Mouse (Mus musculus) CH12.LX (cell line): Measurements from ENCODE around the gene Pik3ca. TPM values are rescaled to one million over a fixed set of nuclear protein-coding genes. Genes with fewer than 3 reads are reported as not detected.
A peak's percentile ranks its signal among the peaks of the same experiment; 100 is the strongest.

Experiments
- DNase-seq: peaks from one replicate; pipeline ENCODE4 v3.0.0-alpha.2; 2013; ENCODE audit errors: extremely low read depth
- H3K27ac ChIP-seq: 2 replicates; pipeline ENCODE4 v1.5.1; 2012; ENCODE audit warnings: low read depth, mild to moderate bottlenecking, control low read depth, moderate library complexity; ENCODE audit not compliant: insufficient read depth
- H3K27me3 ChIP-seq: replicated peaks from 2 replicates; pipeline ENCODE3; 2012; ENCODE audit warnings: inconsistent platforms
- H3K36me3 ChIP-seq, 2 experiments: replicated peaks in 1 of 2; 2 replicates each; pipeline versions ENCODE3 to v1.6.1; 2012; ENCODE audit warnings: inconsistent platforms in 1 of 2, low read length in 1 of 2, mild to moderate bottlenecking in 1 of 2, mixed read lengths in 1 of 2, moderate library complexity in 1 of 2; ENCODE audit not compliant: control insufficient read depth in 1 of 2, insufficient read depth in 1 of 2
- H3K4me1 ChIP-seq, 2 experiments: 2 replicates each; pipeline ENCODE4 v1.6.1; 2012; ENCODE audit warnings: inconsistent platforms in 1 of 2, moderate library complexity in 1 of 2; ENCODE audit not compliant: insufficient read depth in 2 of 2, control insufficient read depth in 1 of 2
- H3K4me2 ChIP-seq: 2 replicates; pipeline ENCODE4 v1.6.1; 2012; ENCODE audit warnings: low read depth, mild to moderate bottlenecking, control low read depth; ENCODE audit not compliant: poor library complexity, insufficient read depth, severe bottlenecking
- H3K4me3 ChIP-seq, 3 experiments: fragments of 150-350 bp in 1 of 3; sonication (generic) in 1 of 3; replicated peaks in 1 of 3; 2 replicates each; pipeline versions ENCODE3 to v1.5.1; 2011 to 2012; ENCODE audit warnings: low read depth in 2 of 3, low read length in 2 of 3, mild to moderate bottlenecking in 2 of 3, moderate library complexity in 2 of 3, control low read depth in 1 of 3, improper control_type of control experiment in 1 of 3, inconsistent platforms in 1 of 3, mixed read lengths in 1 of 3; ENCODE audit not compliant: poor library complexity in 1 of 3
- H3K79me2 ChIP-seq: replicated peaks from 2 replicates; pipeline ENCODE4 v1.6.1; 2012; ENCODE audit warnings: mild to moderate bottlenecking, moderate library complexity; ENCODE audit not compliant: control insufficient read depth, poor library complexity, insufficient read depth, severe bottlenecking; ENCODE audit errors: extremely low read depth
- H3K9ac ChIP-seq: 2 replicates; pipeline ENCODE4 v1.6.1; 2012; ENCODE audit warnings: low read depth, mild to moderate bottlenecking, control low read depth, moderate library complexity; ENCODE audit not compliant: insufficient read depth
- H3K9me3 ChIP-seq: replicated peaks from 2 replicates; pipeline ENCODE3; 2012; ENCODE audit warnings: low read length, inconsistent platforms, mixed read lengths
- BHLHE40 ChIP-seq: IDR thresholded peaks from 2 replicates; pipeline ENCODE4 v1.6.1; 2011; ENCODE audit warnings: mild to moderate bottlenecking, low read depth, low read length, improper control_type of control experiment
- CHD1 ChIP-seq: IDR thresholded peaks from 2 replicates; pipeline ENCODE4 v1.6.1; 2012; ENCODE audit warnings: low read depth, low read length, improper control_type of control experiment, inconsistent platforms
- CHD2 ChIP-seq: IDR thresholded peaks from 2 replicates; pipeline ENCODE4 v1.6.1; 2011; ENCODE audit warnings: low read length, improper control_type of control experiment
- CTCF ChIP-seq, 2 experiments: IDR thresholded peaks in 1 of 2; conservative IDR thresholded peaks in 1 of 2; 2 replicates each; pipeline ENCODE4 v1.5.1; 2011 to 2012; ENCODE audit warnings: low read depth in 2 of 2, low read length in 2 of 2, improper control_type of control experiment in 1 of 2, inconsistent platforms in 1 of 2, mild to moderate bottlenecking in 1 of 2, moderate library complexity in 1 of 2
- E2F4 ChIP-seq: IDR thresholded peaks from 2 replicates; pipeline ENCODE4 v1.6.1; 2011; ENCODE audit warnings: low read depth, low read length, improper control_type of control experiment; ENCODE audit not compliant: insufficient replicate concordance
- ELF1 ChIP-seq: IDR thresholded peaks from 2 replicates; pipeline ENCODE4 v1.6.1; 2014; ENCODE audit warnings: low read depth, mild to moderate bottlenecking, inconsistent platforms, low read length, improper control_type of control experiment
- EP300 ChIP-seq: IDR thresholded peaks from 2 replicates; pipeline ENCODE4 v1.6.1; 2011; ENCODE audit warnings: low read length, improper control_type of control experiment
- ETS1 ChIP-seq: conservative IDR thresholded peaks from 2 replicates; pipeline ENCODE4 v1.6.1; 2012; ENCODE audit warnings: low read depth, mild to moderate bottlenecking, inconsistent platforms, low read length, improper control_type of control experiment, moderate library complexity
- GABPA ChIP-seq: IDR thresholded peaks from 2 replicates; pipeline ENCODE4 v1.6.1; 2012; ENCODE audit warnings: low read depth, low read length, improper control_type of control experiment, inconsistent platforms; ENCODE audit not compliant: insufficient replicate concordance
- HCFC1 ChIP-seq: IDR thresholded peaks from 2 replicates; pipeline ENCODE4 v1.6.1; 2012; ENCODE audit warnings: low read depth, mild to moderate bottlenecking, inconsistent platforms, low read length, improper control_type of control experiment
- IRF4 ChIP-seq: IDR thresholded peaks from 2 replicates; pipeline ENCODE4 v1.6.1; 2014; ENCODE audit warnings: low read depth, mild to moderate bottlenecking, inconsistent platforms, low read length, improper control_type of control experiment
- JUN ChIP-seq: IDR thresholded peaks from 2 replicates; pipeline ENCODE4 v1.6.1; 2011; ENCODE audit warnings: low read depth, mild to moderate bottlenecking, low read length, improper control_type of control experiment, moderate library complexity; ENCODE audit not compliant: insufficient read depth
- JUND ChIP-seq: conservative IDR thresholded peaks from 2 replicates; pipeline ENCODE4 v1.6.1; 2011; ENCODE audit warnings: low read depth, low read length, improper control_type of control experiment
- KAT2A ChIP-seq: IDR thresholded peaks from 2 replicates; pipeline ENCODE4 v1.6.1; 2012; ENCODE audit warnings: low read length, improper control_type of control experiment, inconsistent platforms; ENCODE audit not compliant: insufficient replicate concordance
- MAFK ChIP-seq: IDR thresholded peaks from 2 replicates; pipeline ENCODE4 v1.6.1; 2011; ENCODE audit warnings: low read length, improper control_type of control experiment; ENCODE audit not compliant: insufficient replicate concordance
- MAX ChIP-seq: IDR thresholded peaks from 2 replicates; pipeline ENCODE4 v1.6.1; 2011; ENCODE audit warnings: low read length, improper control_type of control experiment
- MAZ ChIP-seq: IDR thresholded peaks from 2 replicates; pipeline ENCODE4 v1.6.1; 2012; ENCODE audit warnings: low read depth, mild to moderate bottlenecking, inconsistent platforms, low read length, improper control_type of control experiment, moderate library complexity
- MEF2A ChIP-seq: IDR thresholded peaks from 2 replicates; pipeline ENCODE4 v1.6.1; 2014; ENCODE audit warnings: low read depth, mild to moderate bottlenecking, inconsistent platforms, low read length, improper control_type of control experiment, borderline replicate concordance
- MXI1 ChIP-seq: IDR thresholded peaks from 2 replicates; pipeline ENCODE4 v1.6.1; 2011; ENCODE audit warnings: mild to moderate bottlenecking, low read depth, low read length, improper control_type of control experiment
- MYC ChIP-seq: IDR thresholded peaks from 2 replicates; pipeline ENCODE4 v1.6.1; 2011; ENCODE audit warnings: low read depth, mild to moderate bottlenecking, improper control_type of control experiment, low read length
- NELFE ChIP-seq: IDR thresholded peaks from 2 replicates; pipeline ENCODE4 v1.6.1; 2011; ENCODE audit warnings: low read depth, low read length, improper control_type of control experiment
- NRF1 ChIP-seq: IDR thresholded peaks from 2 replicates; pipeline ENCODE4 v1.6.1; 2014; ENCODE audit warnings: low read depth, mild to moderate bottlenecking, inconsistent platforms, low read length, improper control_type of control experiment, moderate library complexity
- PAX5 ChIP-seq: IDR thresholded peaks from 2 replicates; pipeline ENCODE4 v1.6.1; 2012; ENCODE audit warnings: low read length, inconsistent platforms, mixed read lengths
- POLR2A ChIP-seq: IDR thresholded peaks from 2 replicates; pipeline ENCODE4 v1.6.1; 2011; ENCODE audit warnings: low read depth, mild to moderate bottlenecking, improper control_type of control experiment, low read length
- RAD21 ChIP-seq: IDR thresholded peaks from 2 replicates; pipeline ENCODE4 v1.6.1; 2011; ENCODE audit warnings: low read depth, mild to moderate bottlenecking, low read length, improper control_type of control experiment, moderate library complexity
- RCOR1 ChIP-seq: conservative IDR thresholded peaks from 2 replicates; pipeline ENCODE4 v1.6.1; 2012; ENCODE audit warnings: low read depth, mild to moderate bottlenecking, inconsistent platforms, low read length, improper control_type of control experiment
- SIN3A ChIP-seq: IDR thresholded peaks from 2 replicates; pipeline ENCODE4 v1.6.1; 2012; ENCODE audit warnings: low read length, improper control_type of control experiment, inconsistent platforms
- SMC3 ChIP-seq: IDR thresholded peaks from 2 replicates; pipeline ENCODE4 v1.6.1; 2011; ENCODE audit warnings: low read depth, low read length, improper control_type of control experiment
- TCF12 ChIP-seq: IDR thresholded peaks from 2 replicates; pipeline ENCODE4 v1.6.1; 2014; ENCODE audit warnings: low read depth, mild to moderate bottlenecking, inconsistent platforms, low read length, improper control_type of control experiment
- UBTF ChIP-seq: IDR thresholded peaks from 2 replicates; pipeline ENCODE4 v1.6.1; 2012; ENCODE audit warnings: low read depth, mild to moderate bottlenecking, inconsistent platforms, low read length, improper control_type of control experiment, moderate library complexity
- USF1 ChIP-seq: IDR thresholded peaks from 2 replicates; pipeline ENCODE4 v1.6.1; 2014; ENCODE audit warnings: low read depth, mild to moderate bottlenecking, inconsistent platforms, low read length, improper control_type of control experiment
- ZC3H11A ChIP-seq: IDR thresholded peaks from 2 replicates; pipeline ENCODE4 v1.6.1; 2012; ENCODE audit warnings: low read depth, mild to moderate bottlenecking, inconsistent platforms, low read length, improper control_type of control experiment
- ZKSCAN1 ChIP-seq: IDR thresholded peaks from 2 replicates; pipeline ENCODE4 v1.6.1; 2012; ENCODE audit warnings: low read depth, inconsistent platforms, low read length, improper control_type of control experiment, borderline replicate concordance
- ZNF384 ChIP-seq: IDR thresholded peaks from 2 replicates; pipeline ENCODE4 v1.6.1; 2012; ENCODE audit warnings: low read depth, low read length, improper control_type of control experiment, inconsistent platforms
- dilution Hi-C: fragments of 300-500 bp; cut with MboI; formaldehyde crosslinking; loops from 2 replicates; pipeline ENCODE4 v1.14.3; 2020; ENCODE audit warnings: low sequenced_read_pairs; ENCODE audit not compliant: extremely low pct_unique_long_range_greater_than_20kb, extremely low pct_ligation_motif_present
- in situ Hi-C: fragments of 300-500 bp; cut with MboI; formaldehyde crosslinking; loops from 3 replicates; pipeline ENCODE4 v1.14.3; 2019; ENCODE audit warnings: low sequenced_read_pairs, low pct_ligation_motif_present, low pct_unique_long_range_greater_than_20kb, mixed read lengths
- polyA plus RNA-seq: library from polyadenylated mRNA; unstranded; fragments of >175 nt; gene quantifications from 2 replicates; pipeline ENCODE4 v1.2.1, GENCODE M21; 2012; ENCODE audit warnings: low read depth; ENCODE audit not compliant: insufficient read length
- total RNA-seq, 2 experiments: library from RNA; depleted of rRNA; stranded (reverse); fragments of 300-350 nt in 1 of 2; fragments of >200 nt in 1 of 2; gene quantifications; 2 replicates each; pipeline ENCODE4 v1.2.3; 2012 to 2014

Pik3ca gene
- total and polyA plus RNA-seq, 3 experiments, result 19.1 to 26.5 (median 19.6) TPM

DNA sequence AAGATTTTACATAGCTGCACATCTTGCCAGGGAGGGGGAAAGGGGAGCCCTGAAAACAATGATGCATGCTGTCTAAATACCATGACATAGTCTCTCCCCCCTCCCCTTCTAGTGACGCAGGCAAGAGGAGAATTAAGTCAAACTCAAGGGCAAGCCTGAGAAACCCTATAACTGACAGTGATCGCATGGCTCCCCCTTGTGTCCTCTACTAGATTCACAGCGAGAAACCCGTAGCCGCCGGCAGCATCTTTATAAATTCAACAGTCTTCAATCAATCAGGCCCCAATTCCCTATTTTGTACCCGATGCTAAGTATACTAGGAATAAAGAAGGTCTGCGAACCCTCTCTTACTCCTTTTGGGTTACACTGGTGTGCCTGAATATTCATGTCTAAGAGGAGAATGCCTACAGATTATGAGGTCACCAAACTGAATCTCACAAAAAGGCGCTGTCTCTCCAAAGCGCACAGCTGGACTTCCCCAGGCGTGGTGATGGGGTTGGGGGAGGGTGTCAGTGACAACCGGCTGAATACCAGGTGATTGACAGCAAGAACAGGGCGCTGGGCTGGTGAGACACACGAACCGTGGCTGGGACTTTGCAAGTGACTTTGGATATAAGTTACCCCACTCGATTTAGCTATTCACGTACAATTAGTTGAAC is 111.3 kb downstream of the Pik3ca start:
- peak overlapping the region in 2 of 3 experiments; percentile 55 to 93 for H3K4me3 ChIP-seq
- dilution Hi-C loops, result no loop called here
- peak; percentile 94 for DNase-seq

DNA sequence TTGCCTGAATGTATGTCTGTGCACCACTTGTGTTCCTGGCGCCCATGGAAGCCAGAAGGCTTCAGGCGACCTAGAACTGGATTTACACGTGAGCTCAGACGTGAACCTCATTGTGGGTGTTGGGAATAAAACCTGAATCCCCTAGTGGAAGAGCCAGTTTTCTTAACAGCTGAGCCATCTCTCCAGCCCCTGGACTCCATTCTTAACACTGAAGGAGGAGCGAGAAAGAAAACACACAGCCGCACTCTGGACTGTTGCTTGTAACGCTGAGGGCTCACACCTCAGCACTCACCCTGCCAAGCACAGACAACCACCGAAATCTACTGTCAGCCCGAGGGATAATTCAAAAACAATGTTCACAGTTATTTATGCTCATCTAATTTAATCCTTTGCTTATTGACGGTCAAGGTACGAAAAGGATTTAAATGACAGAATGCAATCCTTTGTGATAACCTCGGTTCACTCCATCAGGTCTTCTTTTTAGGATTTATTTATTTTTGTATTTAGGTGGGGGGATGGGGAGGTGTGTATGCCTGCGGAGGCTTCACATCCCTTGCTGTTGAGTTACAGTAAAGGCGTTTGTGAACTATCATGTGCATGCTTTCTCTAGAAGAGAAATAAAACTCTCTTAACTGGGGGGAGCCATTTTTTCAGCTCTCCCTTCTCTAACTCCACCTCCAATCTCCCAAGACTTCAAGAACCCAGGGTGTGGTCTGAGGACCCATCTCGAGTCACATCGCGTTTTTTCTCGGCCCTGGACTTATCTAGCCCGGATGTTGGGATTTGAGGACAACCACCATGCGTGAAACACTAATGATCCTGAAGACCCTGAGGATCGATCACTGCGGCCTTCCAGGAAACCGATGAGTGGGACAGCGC is 112.3 kb downstream of the Pik3ca start, which contains the start of gene Zfp639:
Gene Zfp639 (plus strand): TSS at position 764 of the 879 bp plus-strand sequence.
- H3K79me2 ChIP-seq, result peaks cover 22% of the 10 kb centered on the region
- dilution Hi-C loops, result no loop called here
- peak within 1 kb of the TSS; percentile 86 for H3K4me2 ChIP-seq
- no peaks in the 10 kb centered on the region for H3K9me3 ChIP-seq
- H3K9ac ChIP-seq, result peak within 1 kb of the TSS; percentile 79
- peak within 1 kb of the TSS; percentile 61 for H3K27ac ChIP-seq
- H3K4me1 ChIP-seq, result peaks cover 3 to 30% of the 10 kb centered on the region in 2 experiments
- peaks cover 0 to 22% of the 10 kb centered on the region in 2 experiments for H3K36me3 ChIP-seq
- H3K27me3 ChIP-seq, result no peaks in the 10 kb centered on the region
- peak within 1 kb of the TSS; percentile 75 to 93 (median 78) for H3K4me3 ChIP-seq
- DNase-seq, result peak; percentile 32
- in situ Hi-C loops, result loop anchor here (10.0 to 25.0 kb wide), 2 partner anchors 175 to 722 kb away; no protein-coding TSS in a partner anchor
- TF ChIP-seq MXI1, result peak; percentile 43
- no peak for TF ChIP-seq SMC3
- TF ChIP-seq ETS1, result peak; percentile 14; the same call in 1 of the 2 replicates
- TF ChIP-seq IRF4, result no peak; the same call in 1 of the 2 replicates
- TF ChIP-seq CHD2, result peak; percentile 27; the same call in 1 of the 2 replicates
- TF ChIP-seq EP300, result peak; percentile 43; the same call in 1 of the 2 replicates
- no peak for TF ChIP-seq ZKSCAN1
- TF ChIP-seq ELF1, result no peak
- peak; percentile 64; the same call in 1 of the 2 replicates for TF ChIP-seq MYC
- peak; percentile 38; the same call in 1 of the 2 replicates for TF ChIP-seq ZNF384
- no peak for TF ChIP-seq MAX
- no peak for TF ChIP-seq NRF1
- TF ChIP-seq HCFC1, result no peak; the same call in 1 of the 2 replicates
- TF ChIP-seq CTCF (conservative IDR thresholded peaks at IDR 0.05 in 1 of 2, IDR thresholded peaks at IDR 0.05 in 1 of 2; ENCODE audit: low read depth in 2 of 2, low read length in 2 of 2), result no peak
- TF ChIP-seq BHLHE40, result peak; percentile 56
- peak; percentile 12; the same call in 1 of the 2 replicates for TF ChIP-seq SIN3A

More for the DNA sequence above, 111.3 kb downstream of the Pik3ca start:
- Histone ChIP-seq H3K9me3 (no peaks in the 10 kb centered on the region), H3K9ac (peak overlapping the region; percentile 54; the same call in 1 of the 2 replicates), H3K27ac (no peak overlapping the region), H3K4me1 (peaks cover 3 to 27% of the 10 kb centered on the region in 2 experiments), H3K4me2 (peak overlapping the region; percentile 54), H3K36me3 (peaks cover 0 to 15% of the 10 kb centered on the region in 2 experiments), H3K27me3 (no peaks in the 10 kb centered on the region), H3K79me2 (peaks cover 21% of the 10 kb centered on the region)
- in situ Hi-C loops, result loop anchor here (10.0 to 25.0 kb wide), 2 partner anchors 174 to 721 kb away; no protein-coding TSS in a partner anchor
- TF ChIP-seq CTCF (conservative IDR thresholded peaks at IDR 0.05 in 1 of 2, IDR thresholded peaks at IDR 0.05 in 1 of 2; ENCODE audit: low read depth in 2 of 2, low read length in 2 of 2), result peak; percentile 66 to 98
- TF ChIP-seq RAD21, result no peak; the same call in none of the 2 replicates
- TF ChIP-seq ETS1, result peak; percentile 96
- TF ChIP-seq MEF2A, result peak; percentile 56; the same call in 1 of the 2 replicates
- peak; percentile 84 for TF ChIP-seq MYC
- no peak for TF ChIP-seq PAX5
- TF ChIP-seq ZKSCAN1, result no peak
- no peak for TF ChIP-seq POLR2A
- peak; percentile 58; the same call in 1 of the 2 replicates for TF ChIP-seq JUN
- TF ChIP-seq MXI1, result peak; percentile 77
- TF ChIP-seq RCOR1, result no peak
- TF ChIP-seq GABPA, result no peak
- TF ChIP-seq E2F4, result peak; percentile 42; the same call in 1 of the 2 replicates
- TF ChIP-seq SIN3A, result peak; percentile 99
- TF ChIP-seq MAFK, result no peak
- no peak for TF ChIP-seq UBTF
- peak; percentile 34; the same call in 1 of the 2 replicates for TF ChIP-seq MAX
- no peak for TF ChIP-seq CHD1
- no peak for TF ChIP-seq USF1
- peak; percentile 60 for TF ChIP-seq BHLHE40
- TF ChIP-seq ZC3H11A, result peak; percentile 91
- no peak for TF ChIP-seq KAT2A
- TF ChIP-seq SMC3, result peak; percentile 96
- peak; percentile 74 for TF ChIP-seq JUND
- TF ChIP-seq TCF12, result peak; percentile 48; the same call in 1 of the 2 replicates
- 0 out of 2 replicates have a peak, but pooled peaks have one; percentile 60 for TF ChIP-seq NELFE
- TF ChIP-seq CHD2, result peak; percentile 87
- peak; percentile 99 for TF ChIP-seq MAZ
- peak; percentile 37; the same call in 1 of the 2 replicates for TF ChIP-seq HCFC1
- peak; percentile 36; the same call in 1 of the 2 replicates for TF ChIP-seq ELF1
- TF ChIP-seq IRF4, result peak; percentile 61
